Mouse (Mus musculus) right cerebral cortex, postnatal 14 days (tissue): ENCODE results near the gene Olfr1110.
"Not testable (repeated sequence)": the region's sequence is repeated elsewhere in the genome, so short reads cannot be mapped to it uniquely, and the experiment has no call there.

Experiments used
- DNase-seq: peaks from one replicate; pipeline ENCODE4 v3.0.0; 2022

The Olfr1110 gene

GRCm38 (mm10) chr2:87140200-87140599, at the start of gene Olfr1110:
Gene Olfr1110 (minus strand): TSS chr2:87140300.
- DNase-seq: no peak

GRCm38 (mm10) chr2:87187498-87187897, 47.4 kb upstream of the Olfr1110 start, which contains the start of gene Olfr1112:
Gene Olfr1112 (plus strand): TSS chr2:87187798.
- DNase-seq: no peak

- DNase-seq: not testable (repeated sequence)
Observed at GRCm38 (mm10) chr2:87167731-87168130, 27.6 kb upstream of the Olfr1110 start.

- no peak for DNase-seq
Observed at GRCm38 (mm10) chr2:87152524-87152923, 12.4 kb upstream of the Olfr1110 start, which contains the start of gene Olfr1111. Gene Olfr1111 (minus strand): TSS chr2:87152624.

- no peak for DNase-seq
Observed at GRCm38 (mm10) chr2:87114467-87114866, 25.6 kb downstream of the Olfr1110 start, which contains the start of gene Olfr259. Gene Olfr259 (minus strand): TSS chr2:87114567.

- DNase-seq: no peak
Observed at GRCm38 (mm10) chr2:87095908-87096307, 44.2 kb downstream of the Olfr1110 start, which contains the start of gene Olfr1109. Gene Olfr1109 (minus strand): TSS chr2:87096008.
